Mouse (Mus musculus): ENCODE measurements around the gene Dennd1c. TPM values are rescaled to one million over a fixed set of nuclear protein-coding genes. Genes with fewer than 3 reads are reported as not detected.

Gene Dennd1c
- total RNA-seq (2021) = under 1 TPM; 0.21 to 0.46 TPM
- long read RNA-seq, experiment 1, partial matches to known transcripts = 0 of 1 reads
- long read RNA-seq, experiment 1, other reads (novel, unspliced or antisense) = 1 of 1 reads
- long read RNA-seq, experiment 2, partial matches to known transcripts = 0 of 1 reads
- long read RNA-seq, experiment 2, other reads (novel, unspliced or antisense) = 1 of 1 reads

- DNase-seq (ENCODE audit: low spot score) = no peak
Measured at GRCm38 (mm10) chr17:57078336-57078735, at the start of gene Dennd1c. TSS of gene Dennd1c (minus strand) at chr17:57078514.

GRCm38 (mm10) chr17:57125853-57126622, 47.7 kb upstream of the Dennd1c start:
- DNase-seq (ENCODE audit: low spot score) = no peak

GRCm38 (mm10) chr17:57124792-57125191, 46.5 kb upstream of the Dennd1c start:
- DNase-seq (ENCODE audit: low spot score) = no peak

GRCm38 (mm10) chr17:57123192-57124118, 45.1 kb upstream of the Dennd1c start:
- no peak for DNase-seq (ENCODE audit: low spot score)

GRCm38 (mm10) chr17:57121856-57122255, 43.5 kb upstream of the Dennd1c start:
- no peak for DNase-seq (ENCODE audit: low spot score)

- DNase-seq (ENCODE audit: low spot score) = peak; percentile 34
Measured at GRCm38 (mm10) chr17:57118524-57119349, 40.4 kb upstream of the Dennd1c start.

DNA sequence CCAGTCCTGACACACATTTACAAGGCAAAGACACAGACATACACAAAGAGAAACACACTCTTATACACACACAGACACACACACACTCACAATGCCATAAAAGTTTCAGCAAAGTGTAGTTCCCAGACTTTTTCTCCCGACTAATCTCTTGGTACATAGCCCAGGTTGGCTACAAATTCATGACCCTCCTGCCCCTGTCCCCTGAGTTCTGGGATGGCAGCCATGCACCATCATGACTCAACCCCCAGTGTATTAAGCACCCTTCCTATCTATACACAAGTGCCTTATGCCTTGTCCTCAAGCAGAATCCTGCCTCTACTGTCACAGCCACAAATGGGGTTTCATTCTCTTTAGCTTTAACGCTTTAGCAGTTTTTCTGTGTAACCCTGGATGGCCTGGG, 38.5 kb upstream of the Dennd1c start:
- DNase-seq (ENCODE audit: low spot score) = no peak

DNA sequence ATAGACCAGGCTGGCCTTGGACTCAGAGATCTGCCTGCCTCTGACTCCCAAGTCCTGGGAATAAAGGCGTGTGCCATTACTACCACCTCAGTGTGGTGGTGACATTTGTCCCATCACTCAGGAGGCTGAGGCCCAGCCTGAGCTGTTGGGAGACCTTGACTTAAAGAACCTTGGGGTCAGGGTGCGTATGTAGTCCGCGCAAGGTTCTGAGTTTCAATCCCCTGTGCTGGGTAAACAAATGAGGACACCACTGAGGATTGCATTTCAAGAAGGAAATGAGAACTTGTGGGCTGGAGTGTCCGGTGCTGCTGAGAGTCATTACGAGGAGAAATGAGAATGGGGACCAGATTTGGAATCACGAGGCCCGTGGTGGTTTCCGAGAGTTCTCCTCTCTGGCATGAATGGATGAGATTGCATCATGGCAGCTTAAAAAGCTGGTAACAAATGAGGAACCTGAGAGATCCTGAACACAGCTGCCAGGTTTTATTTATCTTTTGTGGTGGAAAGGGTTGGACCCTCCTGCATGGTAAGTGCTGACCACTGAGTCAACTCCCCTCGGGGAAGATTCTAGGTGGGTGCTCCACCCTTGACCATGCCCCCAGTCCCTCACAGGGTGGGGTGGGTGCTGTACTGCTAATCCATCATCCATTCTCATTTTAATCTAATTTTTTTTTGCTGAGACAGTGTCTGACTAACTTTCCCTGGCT, 34.6 kb upstream of the Dennd1c start:
- DNase-seq (ENCODE audit: low spot score) = no peak

GRCm38 (mm10) chr17:57110005-57110404, 31.7 kb upstream of the Dennd1c start:
- DNase-seq (ENCODE audit: low spot score) = no peak

GRCm38 (mm10) chr17:57108666-57109171, 30.4 kb upstream of the Dennd1c start:
- no peak for DNase-seq (ENCODE audit: low spot score)

GRCm38 (mm10) chr17:57108040-57108665, 29.8 kb upstream of the Dennd1c start:
- DNase-seq (ENCODE audit: low spot score) = no peak

GRCm38 (mm10) chr17:57107064-57107463, 28.8 kb upstream of the Dennd1c start:
- DNase-seq (ENCODE audit: low spot score) = no peak

- DNase-seq (ENCODE audit: low spot score) = no peak
Measured at GRCm38 (mm10) chr17:57106035-57106368, 27.7 kb upstream of the Dennd1c start.

GRCm38 (mm10) chr17:57105181-57106034, 27.1 kb upstream of the Dennd1c start, which contains the start of gene Tnfsf9:
TSS of gene Tnfsf9 (plus strand) at chr17:57105325.
- peak; percentile 24 for DNase-seq (ENCODE audit: low spot score)

- no peak for DNase-seq (ENCODE audit: low spot score)
Measured at GRCm38 (mm10) chr17:57104496-57104895, 26.2 kb upstream of the Dennd1c start.

DNA sequence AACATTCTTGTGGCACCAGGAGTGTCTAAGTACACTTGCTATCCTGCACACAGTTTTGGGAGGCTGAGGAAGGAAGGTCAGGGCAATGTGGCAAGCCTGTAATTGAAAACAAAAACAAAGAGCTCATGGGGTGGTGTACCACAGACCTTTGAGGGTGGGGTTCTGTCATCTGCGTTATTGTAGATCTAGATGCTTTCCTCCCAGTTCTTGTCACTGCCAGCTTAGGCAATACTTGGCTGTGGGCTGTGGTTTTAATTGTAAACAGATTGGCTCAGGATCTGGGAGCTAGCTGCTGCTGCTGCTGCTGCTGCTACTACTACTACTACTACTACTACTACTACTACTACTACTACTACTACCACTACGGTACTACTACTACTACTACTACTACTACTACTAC, 24.0 kb upstream of the Dennd1c start:
- peak; percentile 21 for DNase-seq (ENCODE audit: low spot score)

DNA sequence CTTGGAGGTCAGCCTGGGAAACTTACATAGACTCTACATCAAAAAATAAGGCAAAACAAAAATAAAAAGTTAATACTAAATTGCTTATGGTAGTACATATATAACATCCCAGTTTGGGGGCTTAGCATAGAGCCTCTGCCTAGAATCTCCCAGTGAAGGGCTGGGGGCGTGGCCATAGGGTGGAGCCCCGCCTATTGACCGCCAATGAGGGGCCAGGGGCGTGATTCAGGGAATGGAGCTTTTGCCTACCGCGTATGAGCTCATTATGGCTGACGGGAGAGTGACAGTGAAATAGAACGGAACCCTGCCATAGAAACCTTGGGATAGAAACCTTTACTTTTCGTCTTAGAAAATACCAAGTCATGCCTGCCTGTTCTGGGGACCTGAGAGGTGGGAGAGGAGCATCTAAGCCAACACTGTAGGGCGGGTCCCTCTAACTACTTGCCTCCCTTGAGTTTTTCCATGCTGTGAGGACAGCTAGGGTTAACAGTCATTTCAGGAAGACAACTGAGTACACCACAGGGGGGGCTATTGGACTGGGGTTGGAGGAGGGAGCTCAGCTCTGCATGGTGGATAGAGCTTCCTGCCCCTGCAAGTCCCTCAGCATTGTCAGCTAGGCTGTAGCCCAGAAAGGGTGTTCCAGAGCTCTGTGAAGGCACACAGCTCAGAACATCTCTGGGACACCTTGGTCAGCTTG, 21.5 kb upstream of the Dennd1c start:
- DNase-seq (ENCODE audit: low spot score) = no peak

- DNase-seq (ENCODE audit: low spot score) = no peak
Measured at GRCm38 (mm10) chr17:57098321-57098720, 20.0 kb upstream of the Dennd1c start.

All from gastrocnemius, adult 18-20 months (tissue).